Mouse (Mus musculus): ENCODE data around the gene Ism1.

DNA sequence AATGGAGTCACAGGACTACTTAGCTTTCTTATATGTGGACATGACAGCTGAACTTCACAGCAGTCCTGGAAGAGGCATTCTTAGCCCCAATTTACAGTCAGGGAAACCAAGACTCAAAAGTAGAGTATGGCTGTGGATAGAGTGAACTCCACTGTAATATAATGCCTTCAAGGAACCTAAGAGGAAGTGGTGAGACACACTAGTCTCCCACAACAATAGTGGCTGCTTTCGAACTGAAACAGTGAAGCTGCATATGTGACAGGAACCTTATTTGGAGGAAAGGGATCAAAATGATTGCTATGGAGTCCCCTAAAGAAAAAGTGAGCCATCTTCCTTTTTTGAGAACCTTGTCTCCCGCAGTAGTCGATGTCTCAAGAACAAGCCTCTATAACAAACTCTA lies 6.1 kb upstream of the Ism1 start:
- no peak for TF ChIP-seq CTCF (IDR thresholded peaks at IDR 0.05; ENCODE audit: borderline replicate concordance, insufficient read depth, low read length)
- no peak for TF ChIP-seq POLR2A (IDR thresholded peaks at IDR 0.05; ENCODE audit: low read depth, low read length)

Measured in embryonic fibroblast, embryonic 13.5 days (primary cell).